Mouse (Mus musculus) left cerebral cortex, postnatal 36 days (tissue): ENCODE results near the gene Pcnt. TPM values are rescaled to one million over a fixed set of nuclear protein-coding genes. Genes with fewer than 3 reads are reported as not detected.

Source experiments
- DNase-seq, 2 experiments: peaks; one replicate each; pipeline ENCODE4 v3.0.0; 2021 to 2022; ENCODE audit warnings: low spot score in 2 of 2, mixed read lengths in 1 of 2
- intact Hi-C: fragments of 180-260 bp; cut with DNase I; formaldehyde crosslinking; loops from one replicate; pipeline ENCODE4 v1.15.1; 2025
- total RNA-seq, 2 experiments: library from RNA; stranded (reverse); gene quantifications; 2 replicates each; pipeline ENCODE4 v1.2.3; 2021

Pcnt gene
- total RNA-seq, 2 experiments from 2014 or later: 24.5 to 27.6 TPM

DNA sequence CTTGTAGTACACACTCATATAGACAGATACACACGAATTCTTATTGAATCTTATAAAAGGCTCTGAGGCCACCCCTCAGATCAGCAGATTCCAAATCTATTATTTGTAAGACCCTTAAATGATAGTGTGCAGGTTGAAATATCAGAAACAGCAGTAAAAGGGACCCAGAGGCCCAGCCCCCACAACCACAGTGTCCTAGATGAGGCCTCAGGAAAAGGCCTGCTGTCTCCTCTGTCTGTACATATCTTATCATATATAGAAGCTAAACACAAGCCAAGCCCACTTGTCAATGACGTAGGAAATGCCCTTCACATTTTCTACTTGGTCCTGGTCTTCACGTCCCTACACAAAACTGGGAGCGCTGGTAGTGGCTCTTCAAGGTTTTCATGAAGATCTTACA is 113.5 kb downstream of the Pcnt start:
- no peak for DNase-seq
- intact Hi-C loops: no loop called here

DNA sequence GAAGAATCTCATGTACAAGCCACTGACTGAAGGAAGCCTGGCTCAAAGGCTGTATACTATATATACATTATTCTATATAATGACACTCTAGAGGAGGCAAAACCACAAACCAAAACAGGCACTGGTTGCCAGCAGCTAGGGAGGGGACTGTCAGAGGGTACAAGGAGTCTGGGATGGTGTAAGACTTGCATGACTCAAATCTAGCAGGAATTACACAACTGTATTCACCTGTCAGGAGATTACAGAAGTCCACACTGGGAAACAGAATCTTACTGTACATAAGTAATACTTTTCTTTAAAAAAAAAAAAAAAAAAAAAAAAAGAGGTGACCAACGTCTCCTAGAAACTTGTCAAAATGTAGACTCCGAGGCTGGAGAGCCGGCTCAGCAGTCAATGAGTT is 114.0 kb downstream of the Pcnt start:
- DNase-seq: no peak
- intact Hi-C loops: no loop called here

DNA sequence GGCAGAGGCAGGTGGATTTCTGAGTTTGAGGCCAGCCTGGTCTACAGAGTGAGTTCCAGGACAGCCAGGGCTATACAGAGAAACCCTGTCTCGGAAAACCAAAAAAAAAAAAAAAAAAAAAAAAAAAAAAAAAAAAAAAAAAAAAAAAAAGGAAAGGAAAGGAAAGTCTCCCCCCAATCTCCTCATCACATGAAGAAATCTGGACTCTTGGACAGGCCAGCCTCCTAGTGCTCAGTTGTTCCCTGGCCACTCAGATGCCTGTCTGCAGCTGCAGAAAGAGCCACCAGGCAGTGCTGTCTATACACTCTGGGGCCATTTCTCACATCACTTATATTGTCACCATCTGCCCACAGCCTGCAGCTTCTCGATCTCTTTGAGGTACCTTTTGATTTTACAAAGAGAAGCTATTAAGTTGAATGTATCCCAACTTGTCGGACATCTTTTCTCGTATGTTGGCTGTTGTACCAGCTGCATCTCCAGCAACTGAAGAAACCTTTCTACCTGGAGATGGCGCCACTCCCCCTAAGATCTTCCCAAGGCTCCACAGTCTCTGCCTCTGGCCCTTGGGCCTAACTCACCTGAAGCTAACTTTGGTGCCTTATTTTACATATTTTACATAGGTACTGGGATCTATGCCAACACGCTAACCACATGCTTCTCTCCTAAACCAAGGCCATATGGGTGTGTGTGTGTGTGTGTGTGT is 116.1 kb downstream of the Pcnt start:
- intact Hi-C loops: no loop called here
- no peak for DNase-seq

DNA sequence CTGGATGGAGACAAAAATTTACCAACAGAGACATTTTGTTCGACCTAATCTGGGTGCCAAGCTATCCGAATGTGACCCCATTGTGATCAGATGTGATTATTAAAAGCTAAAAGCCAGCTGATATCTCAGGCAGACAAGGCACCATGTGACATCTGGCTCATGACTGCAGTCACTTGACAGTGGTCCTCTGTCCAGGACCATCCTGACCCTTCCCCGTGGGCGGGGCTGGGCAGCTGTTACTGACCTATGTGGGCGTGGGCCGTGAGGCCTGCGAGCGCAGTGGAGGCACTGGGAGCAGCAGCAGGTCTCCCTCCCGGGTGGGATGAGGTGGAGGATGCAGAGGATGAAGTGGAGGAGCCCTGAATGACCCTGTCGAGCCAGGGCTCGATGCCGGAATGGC is 125.0 kb downstream of the Pcnt start:
- intact Hi-C loops: no loop called here
- DNase-seq: no peak

- peak; percentile 37 to 56 for DNase-seq
- intact Hi-C loops: no loop called here
These were observed 126.4 kb downstream of the Pcnt start for GRCm38 (mm10) chr10:76316194-76316593.

- DNase-seq: no peak
- intact Hi-C loops: no loop called here
These were observed 135.8 kb downstream of the Pcnt start for GRCm38 (mm10) chr10:76306738-76307137.

Other genes with a start within 250 kb of the Pcnt start
- gene Prmt2, start 204.9 kb downstream of the Pcnt start, total RNA-seq: 10 to 100 TPM; 51.4 to 55.4 TPM
- gene S100b, start 188.9 kb downstream of the Pcnt start, total RNA-seq: 100 to 1,000 TPM; 134 to 167 TPM
- 10 to 100 TPM; 57.4 to 61.4 TPM for gene Dip2a, start 97.5 kb downstream of the Pcnt start, total RNA-seq
- not detected for gene AC141477.1, start 2.3 kb downstream of the Pcnt start, total RNA-seq
- not detected for gene 2610028H24Rik, start 6.3 kb upstream of the Pcnt start, total RNA-seq
- gene Mcm3ap, start 26.1 kb upstream of the Pcnt start, total RNA-seq: 10 to 100 TPM; 47.6 to 58.1 TPM
- gene Ybey, start 26.3 kb upstream of the Pcnt start, total RNA-seq: 1 to 10 TPM; 3.7 to 5.0 TPM
- gene Lss, start 88.8 kb upstream of the Pcnt start, total RNA-seq: 10 to 100 TPM; 45.2 to 48.6 TPM
- not detected for gene Spatc1l, start 119.5 kb upstream of the Pcnt start, total RNA-seq
- not detected for gene Ftcd, start 132.9 kb upstream of the Pcnt start, total RNA-seq
- gene Col6a2, start 180.8 kb upstream of the Pcnt start, total RNA-seq: 10 to 100 TPM in 1 of 2 experiments, 1 to 10 TPM in 1; 7.4 to 10.1 TPM